Comparison of ENCODE assay signal across 14 mouse cellular contexts in the genomic region with DNA sequence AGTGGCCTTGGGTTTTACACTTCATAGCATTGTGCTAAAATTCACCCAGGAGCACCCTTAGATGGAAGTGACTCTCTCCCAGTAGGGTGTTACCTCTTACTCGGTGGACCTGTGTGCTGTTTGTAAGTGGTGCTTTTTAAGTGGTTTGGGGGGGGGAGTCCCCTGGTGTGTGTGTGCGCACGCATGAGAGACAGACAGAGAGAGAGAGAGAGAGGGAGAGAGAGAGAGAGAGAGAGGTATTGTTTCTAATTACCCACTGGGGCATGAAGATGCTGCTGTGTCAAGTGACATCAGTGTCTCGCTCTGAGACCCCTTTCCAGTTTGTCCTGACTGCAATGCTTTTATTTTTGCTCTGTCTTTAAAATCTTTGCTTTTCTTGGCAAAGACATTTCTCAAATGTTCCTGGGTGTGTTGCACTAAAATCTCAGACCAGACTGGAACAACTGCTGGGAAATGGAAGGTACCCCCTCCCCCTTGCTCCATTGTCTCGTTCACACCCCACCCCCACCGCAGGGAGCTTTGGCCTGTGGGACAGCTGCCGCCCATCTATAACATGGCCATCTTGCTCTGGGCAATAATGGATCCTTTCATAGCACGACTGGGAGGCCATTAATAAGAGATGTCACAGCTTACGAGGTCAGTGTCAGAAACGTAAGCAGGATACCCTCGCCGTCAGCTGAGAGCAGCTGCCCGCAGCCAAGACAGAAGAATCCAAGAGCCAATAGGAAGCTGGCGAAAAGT. TPM values are rescaled to one million over a fixed set of nuclear protein-coding genes. Genes with fewer than 3 reads are reported as not detected.
DNase-seq lines count a peak whose midpoint lies in the region; ATAC-seq lines count a peak whose summit lies in the region.
"Had no signal": no experiment of that assay in that cellular context is flagged by ENCODE, and none has a peak within 500 bp of the region (broad histone marks: within the 10 kb centered on the region; RNA-seq: fewer than 3 reads in every experiment).

No protein-coding gene starts in this region.

- peak overlapping the region; percentile 26; the same call in 1 of the 2 replicates for H3K9ac ChIP-seq in forebrain, embryonic 13.5 days
- H3K9ac ChIP-seq in forebrain, embryonic 16.5 days (replicated peaks; ENCODE audit: low read depth, low read length) = no peak overlapping the region
- peak overlapping the region; percentile 49; the same call in 1 of the 2 replicates for H3K9ac ChIP-seq in hindbrain, embryonic 13.5 days
- peak overlapping the region; percentile 57 for H3K9ac ChIP-seq in neural tube, embryonic 13.5 days
- H3K9ac ChIP-seq: embryonic facial prominence, embryonic 13.5 days; kidney, embryonic 15.5 days; limb, embryonic 15.5 days; lung, embryonic 14.5 days had no signal

- peak overlapping the region; percentile 31 for H3K27ac ChIP-seq in forebrain, embryonic 13.5 days
- H3K27ac ChIP-seq in forebrain, embryonic 16.5 days (ENCODE audit: low read length) = no peak overlapping the region
- peak overlapping the region; percentile 85 for H3K27ac ChIP-seq in hindbrain, embryonic 13.5 days
- H3K27ac ChIP-seq in neural tube, embryonic 13.5 days (replicated peaks) = peak overlapping the region; percentile 96
- H3K27ac ChIP-seq: embryonic facial prominence, embryonic 13.5 days; kidney, embryonic 15.5 days; limb, embryonic 15.5 days had no signal

- H3K4me3 ChIP-seq in forebrain, embryonic 13.5 days = no peak overlapping the region
- H3K4me3 ChIP-seq in forebrain, embryonic 16.5 days (replicated peaks; ENCODE audit: low read length) = no peak overlapping the region
- no peak overlapping the region for H3K4me3 ChIP-seq in hindbrain, embryonic 13.5 days
- H3K4me3 ChIP-seq in neural tube, embryonic 13.5 days = no peak overlapping the region
- H3K4me3 ChIP-seq: embryonic facial prominence, embryonic 13.5 days; kidney, embryonic 15.5 days; limb, embryonic 15.5 days had no signal

- H3K4me1 ChIP-seq in forebrain, embryonic 13.5 days = peaks cover 51% of the 10 kb centered on the region
- H3K4me1 ChIP-seq in forebrain, embryonic 16.5 days (replicated peaks; ENCODE audit: control insufficient read depth, insufficient read depth, low read length) = peaks cover 34% of the 10 kb centered on the region
- peaks cover 60% of the 10 kb centered on the region for H3K4me1 ChIP-seq in hindbrain, embryonic 13.5 days (replicated peaks)
- H3K4me1 ChIP-seq in neural tube, embryonic 13.5 days (replicated peaks) = peaks cover 71% of the 10 kb centered on the region

- H3K36me3 ChIP-seq in forebrain, embryonic 13.5 days (ENCODE audit: poor library complexity, severe bottlenecking) = no peaks in the 10 kb centered on the region
- H3K36me3 ChIP-seq in forebrain, embryonic 16.5 days (ENCODE audit: control insufficient read depth, insufficient read depth) = no peaks in the 10 kb centered on the region
- no peaks in the 10 kb centered on the region for H3K36me3 ChIP-seq in hindbrain, embryonic 13.5 days
- no peaks in the 10 kb centered on the region for H3K36me3 ChIP-seq in neural tube, embryonic 13.5 days
- H3K36me3 ChIP-seq: embryonic facial prominence, embryonic 13.5 days; kidney, embryonic 15.5 days; limb, embryonic 15.5 days had no signal

- ATAC-seq in forebrain, embryonic 13.5 days = peak; percentile 17; the same call in 1 of the 2 replicates
- ATAC-seq in forebrain, embryonic 16.5 days = no peak
- ATAC-seq in hindbrain, embryonic 13.5 days (ENCODE audit: low FRiP score) = peak; percentile 44; the same call in 1 of the 2 replicates
- peak; percentile 54 for ATAC-seq in neural tube, embryonic 13.5 days (ENCODE audit: low read depth)

- H3K9me3 ChIP-seq in forebrain, embryonic 13.5 days (replicated peaks) = no peaks in the 10 kb centered on the region
- H3K9me3 ChIP-seq in forebrain, embryonic 16.5 days (ENCODE audit: control insufficient read depth, low read length) = no peaks in the 10 kb centered on the region
- H3K9me3 ChIP-seq in hindbrain, embryonic 13.5 days = no peaks in the 10 kb centered on the region
- no peaks in the 10 kb centered on the region for H3K9me3 ChIP-seq in neural tube, embryonic 13.5 days
- H3K9me3 ChIP-seq: embryonic facial prominence, embryonic 13.5 days; kidney, embryonic 15.5 days; limb, embryonic 15.5 days had no signal

- peak; percentile 72 for DNase-seq in embryo, embryonic 10.5 days (ENCODE audit: low spot score)
- no peak for DNase-seq in frontal cortex, postnatal 10 days (ENCODE audit: low spot score in 2 of 2)
- no peak for DNase-seq in heart, adult 9 months (ENCODE audit: low spot score in 2 of 2)
- DNase-seq: heart, adult 18-20 months; heart, postnatal 4 days; lung, embryonic 14.5 days had no signal

- 27% methylated on average over 14 of the region's 14 CpGs for WGBS in forebrain, embryonic 13.5 days
- WGBS in forebrain, embryonic 16.5 days = 18% methylated on average over 14 of the region's 14 CpGs
- 14% methylated on average over 14 of the region's 14 CpGs for WGBS in hindbrain, embryonic 13.5 days
- 11% methylated on average over 14 of the region's 14 CpGs for WGBS in neural tube, embryonic 13.5 days

- peaks cover 7% of the 10 kb centered on the region; the same call in 1 of the 2 replicates for H3K27me3 ChIP-seq in forebrain, embryonic 13.5 days
- H3K27me3 ChIP-seq in forebrain, embryonic 16.5 days (replicated peaks; ENCODE audit: control insufficient read depth, insufficient read depth, low read length) = peaks cover 9% of the 10 kb centered on the region; the same call in 1 of the 2 replicates
- no peaks in the 10 kb centered on the region for H3K27me3 ChIP-seq in hindbrain, embryonic 13.5 days
- no peaks in the 10 kb centered on the region for H3K27me3 ChIP-seq in neural tube, embryonic 13.5 days
- H3K27me3 ChIP-seq: limb, embryonic 15.5 days had no signal

- H3K4me2 ChIP-seq in forebrain, embryonic 13.5 days = no peak overlapping the region
- no peak overlapping the region for H3K4me2 ChIP-seq in forebrain, embryonic 16.5 days (ENCODE audit: low read length)
- peak overlapping the region; percentile 25; the same call in 1 of the 2 replicates for H3K4me2 ChIP-seq in hindbrain, embryonic 13.5 days
- peak overlapping the region; percentile 4; the same call in 1 of the 2 replicates for H3K4me2 ChIP-seq in neural tube, embryonic 13.5 days
- H3K4me2 ChIP-seq: embryonic facial prominence, embryonic 13.5 days; kidney, embryonic 15.5 days; limb, embryonic 15.5 days; lung, embryonic 14.5 days had no signal

RNA-seq across cellular contexts. Expression of a gene that starts 10.6 kb away (rescaled TPM):
- polyA plus RNA-seq in forebrain, embryonic 13.5 days (2015; fragmentation: Nextera tagmentation; extraction: Ambion mirVana) = 106 and 141 TPM in 2 replicates
- 103 and 122 TPM in 2 replicates for polyA plus RNA-seq in forebrain, embryonic 16.5 days (2015; fragmentation: Nextera tagmentation; extraction: Ambion mirVana)
- 265 and 280 TPM in 2 replicates for polyA plus RNA-seq in hindbrain, embryonic 13.5 days (2015; fragmentation: Nextera tagmentation; extraction: Ambion mirVana)
- 315 and 316 TPM in 2 replicates for polyA plus RNA-seq in neural tube, embryonic 13.5 days (2015; fragmentation: Nextera tagmentation; extraction: Ambion mirVana)
- polyA plus RNA-seq: C2C12 had no signal

Comparison
In these comparisons a context has a peak if more than half of its experiments do, and no peak if none do; other contexts are left out.
1. H3K4me2 ChIP-seq: peak in hindbrain, embryonic 13.5 days (single experiment) and neural tube, embryonic 13.5 days (single experiment); none in forebrain, embryonic 13.5 days (single experiment) and forebrain, embryonic 16.5 days (single experiment).